Mouse (Mus musculus) lung, postnatal 36 days (tissue): ENCODE measurements around the gene Ppp1r2.
"Not testable (repeated sequence)": the region's sequence is repeated elsewhere in the genome, so short reads cannot be mapped to it uniquely, and the experiment has no call there.

Experiments used
- DNase-seq: peaks from one replicate; pipeline ENCODE4 v3.0.0; 2022; ENCODE audit warnings: mixed read lengths

The Ppp1r2 gene

DNA sequence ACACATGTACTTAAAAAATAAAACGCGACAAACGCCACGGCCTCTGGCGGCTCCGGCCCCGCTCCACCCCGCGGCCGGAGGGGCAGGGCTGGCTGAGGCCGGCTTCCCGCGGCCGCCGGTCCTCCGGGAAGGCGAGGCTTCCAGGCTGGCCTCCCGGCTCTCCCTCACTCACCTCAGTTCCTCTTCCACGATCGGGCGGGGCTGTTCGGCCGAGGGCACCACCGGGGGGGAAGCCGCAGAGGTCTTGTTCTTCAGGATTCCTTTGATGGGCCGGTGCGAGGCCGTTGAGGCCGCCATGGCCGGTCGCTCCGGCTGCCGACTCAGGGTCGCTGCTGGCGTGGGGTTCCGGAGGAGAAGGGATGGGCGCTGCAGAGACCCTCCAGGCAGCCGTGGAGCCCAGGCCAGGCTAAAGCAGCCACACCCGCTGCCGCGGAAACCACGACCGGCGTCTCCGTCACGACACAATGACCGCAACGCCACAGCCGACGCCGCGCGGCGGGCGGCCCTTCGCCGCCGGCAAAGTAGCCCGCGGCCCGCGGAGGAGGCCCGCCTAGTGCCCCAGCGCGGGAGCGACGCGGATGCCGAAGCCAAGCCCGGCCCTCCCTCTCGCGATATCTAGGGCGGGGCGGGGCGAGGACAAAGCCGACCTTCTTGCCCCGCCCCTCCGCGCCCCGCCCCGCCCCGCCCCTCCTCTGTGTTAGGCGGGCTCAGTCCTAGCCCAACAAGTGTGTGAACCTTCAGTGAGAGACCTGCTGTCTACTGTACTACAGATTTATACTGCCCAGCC lies at the start of gene Ppp1r2:
Gene Ppp1r2 (minus strand): TSS at position 604 of the 787 bp plus-strand sequence.
- peak; percentile 94 for DNase-seq

DNA sequence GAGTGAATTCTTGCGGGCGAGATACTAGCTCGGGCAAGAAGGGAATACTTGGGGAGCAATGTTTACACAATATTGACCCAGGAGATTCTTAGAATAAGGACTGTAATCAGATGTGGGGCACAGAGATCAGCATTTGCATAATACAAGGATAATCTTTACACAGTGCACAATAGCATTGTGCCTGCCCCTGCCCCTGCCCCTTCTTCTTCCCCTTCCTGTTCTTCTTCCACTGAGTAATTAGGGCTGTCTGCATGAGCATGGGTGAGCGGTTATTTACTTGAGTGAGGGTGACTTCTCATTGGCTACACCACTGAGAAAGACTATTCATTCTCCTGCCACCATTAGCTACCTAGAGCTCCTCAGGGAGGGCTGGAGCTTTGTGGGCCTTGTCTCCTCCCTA lies 46.4 kb upstream of the Ppp1r2 start:
- DNase-seq = no peak

DNA sequence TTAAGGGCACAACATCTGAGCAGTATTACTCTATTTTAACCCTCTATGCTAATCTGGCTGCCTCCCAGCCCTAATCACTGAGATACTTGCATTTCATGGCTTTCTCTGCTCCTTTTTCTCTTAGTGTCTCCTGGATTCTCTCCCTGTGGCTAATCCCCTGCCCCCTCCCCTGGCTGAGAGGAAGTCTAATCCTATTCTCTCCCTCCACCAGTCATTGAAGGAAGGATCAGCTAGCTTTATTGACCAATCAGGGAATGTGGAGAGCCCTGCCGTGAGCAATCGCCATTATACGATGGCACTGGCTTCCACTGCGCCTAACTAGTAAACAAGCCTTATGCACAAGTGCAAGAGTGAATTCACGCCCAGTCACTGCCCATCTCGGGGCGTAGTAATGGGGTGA lies 45.9 kb upstream of the Ppp1r2 start:
- DNase-seq = no peak

DNA sequence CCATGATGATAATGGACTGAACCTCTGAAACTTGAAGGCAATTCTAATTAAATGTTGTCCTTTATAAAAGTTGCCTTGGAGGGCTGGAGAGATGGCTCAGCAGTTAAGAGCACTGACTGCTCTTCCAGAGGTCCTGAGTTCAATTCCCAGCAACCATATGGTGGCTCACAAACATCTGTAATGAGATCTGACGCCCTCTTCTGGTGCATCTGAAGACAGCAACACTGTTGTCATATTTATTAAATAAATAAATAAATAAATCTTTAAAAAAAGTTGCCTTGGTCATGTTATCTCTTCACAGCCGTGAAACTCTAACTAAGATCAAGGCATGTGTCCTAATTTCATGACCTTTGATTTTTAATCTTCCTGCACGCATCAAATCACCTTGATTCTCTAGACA lies 44.6 kb upstream of the Ppp1r2 start:
- DNase-seq = not testable (repeated sequence)

DNA sequence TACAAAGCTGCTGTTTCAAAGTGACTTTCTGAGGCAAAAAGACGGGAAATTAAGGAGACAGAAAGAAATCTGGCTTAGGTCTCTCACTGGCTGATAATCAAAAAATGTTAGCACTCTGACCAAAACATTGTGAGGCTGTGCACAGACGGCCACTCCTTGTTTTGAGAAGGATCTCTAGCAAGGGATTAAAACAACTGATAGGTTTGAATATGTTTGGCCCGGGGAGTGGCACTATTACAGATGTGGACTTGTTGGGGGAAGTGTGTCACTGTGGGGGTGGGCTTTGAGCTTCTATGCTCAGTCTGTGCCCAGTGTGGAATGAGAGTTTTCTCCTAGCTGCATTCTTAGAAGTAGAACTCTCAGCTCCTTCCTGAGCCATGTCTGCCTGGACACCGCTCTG lies 44.2 kb upstream of the Ppp1r2 start:
- peak; percentile 21 for DNase-seq

DNA sequence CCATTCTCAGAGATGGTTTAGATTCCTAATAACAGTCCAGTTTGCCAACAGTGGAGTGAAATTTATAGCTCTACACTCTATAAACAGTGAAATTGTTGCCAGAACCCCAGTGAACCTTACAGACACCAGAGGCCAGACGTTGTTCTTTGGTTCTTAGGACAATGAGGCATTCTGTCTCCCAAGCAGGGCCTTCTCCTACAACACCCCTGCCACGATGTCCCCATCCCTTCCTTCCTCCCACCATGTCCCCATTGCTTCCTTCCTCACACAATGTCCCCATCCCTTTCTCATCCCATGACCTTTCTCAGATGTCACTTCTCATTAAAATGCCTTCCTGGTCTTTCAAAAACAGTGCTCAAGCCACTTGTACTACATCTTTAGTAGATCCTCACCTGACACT lies 43.3 kb upstream of the Ppp1r2 start:
- no peak for DNase-seq

DNA sequence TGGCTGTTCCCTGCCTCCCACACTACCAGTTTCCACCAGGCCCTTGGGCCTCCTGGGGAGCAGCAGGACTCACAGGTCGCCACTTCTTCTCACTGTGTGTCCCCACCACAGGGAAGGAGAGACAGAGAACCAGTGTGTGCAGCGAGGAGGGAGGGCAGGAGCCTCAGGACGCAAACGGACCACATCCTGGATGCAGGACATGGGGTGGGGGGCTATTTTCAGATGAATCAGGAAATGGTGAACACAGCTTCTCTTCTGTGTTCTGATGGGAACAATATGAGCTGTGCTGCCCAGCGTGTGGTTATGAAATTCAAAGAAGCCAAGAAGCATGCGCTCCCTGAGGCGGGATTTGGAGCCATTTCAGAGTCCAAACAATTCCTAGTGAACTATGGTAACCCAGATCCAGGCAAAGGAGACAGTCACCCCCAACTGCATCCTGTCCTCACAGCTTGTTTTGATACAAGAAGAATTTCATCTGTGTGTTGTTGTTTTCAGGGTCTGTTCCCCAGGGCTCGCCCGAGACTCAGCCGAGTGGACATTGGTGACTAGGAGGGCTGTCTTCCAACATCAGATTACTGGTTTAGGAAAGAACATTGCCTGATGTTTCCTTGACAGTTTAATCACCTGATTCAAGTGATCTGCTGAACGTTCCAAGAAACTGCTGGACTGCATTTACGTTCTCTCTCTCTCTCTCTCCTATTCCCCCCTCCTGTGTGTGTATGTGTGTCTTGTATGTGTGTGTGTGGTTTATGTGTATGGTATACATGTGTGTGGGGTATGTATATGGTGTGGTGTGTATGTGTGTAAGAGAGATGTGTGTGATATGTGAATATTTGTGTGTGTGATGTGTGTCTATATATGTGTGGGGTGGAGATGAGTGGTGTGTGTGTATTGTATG lies 41.4 kb upstream of the Ppp1r2 start:
- DNase-seq = peak; percentile 78

- DNase-seq = no peak
Measured at GRCm38 (mm10) chr16:31315294-31315693, 40.2 kb upstream of the Ppp1r2 start.

DNA sequence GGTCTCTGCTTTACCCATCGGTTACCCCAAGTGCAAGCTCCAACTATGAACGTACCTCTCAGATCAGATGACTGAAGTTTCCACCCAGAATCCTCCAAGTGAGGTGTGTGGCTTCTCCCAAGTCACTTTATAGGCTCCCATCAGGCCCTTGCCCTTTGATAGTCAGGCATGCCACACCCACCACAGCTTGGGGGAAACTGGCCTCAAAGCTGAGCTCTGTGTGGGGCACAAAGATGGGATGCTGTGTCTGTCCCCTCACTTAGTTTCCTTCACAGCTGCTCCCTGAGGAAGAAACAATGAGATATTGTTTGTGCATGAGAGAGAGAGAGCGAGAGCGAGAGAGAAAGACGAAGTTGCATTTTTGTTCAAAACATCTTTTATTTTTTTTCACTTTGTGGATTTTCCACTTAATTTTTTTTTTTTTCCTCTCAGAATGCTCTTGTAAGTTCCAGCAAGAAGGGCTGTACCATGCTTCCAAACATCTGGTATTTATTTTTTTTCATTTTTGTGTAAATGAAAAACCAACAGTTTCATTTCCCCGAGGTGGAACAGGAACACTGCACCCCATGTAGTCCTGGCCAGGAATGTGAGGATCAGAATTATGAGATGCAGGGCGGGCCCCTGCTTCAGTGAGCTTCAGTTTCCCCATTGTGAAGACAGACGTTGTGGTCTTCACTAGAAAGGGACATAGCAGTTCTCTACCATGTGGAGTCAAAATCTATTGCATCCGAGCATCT lies 39.6 kb upstream of the Ppp1r2 start, which contains the start of gene Apod:
Gene Apod (minus strand): TSS at position 312 of the 737 bp plus-strand sequence.
- no peak for DNase-seq

- DNase-seq = no peak
Measured at GRCm38 (mm10) chr16:31313611-31314010, 38.5 kb upstream of the Ppp1r2 start.

DNA sequence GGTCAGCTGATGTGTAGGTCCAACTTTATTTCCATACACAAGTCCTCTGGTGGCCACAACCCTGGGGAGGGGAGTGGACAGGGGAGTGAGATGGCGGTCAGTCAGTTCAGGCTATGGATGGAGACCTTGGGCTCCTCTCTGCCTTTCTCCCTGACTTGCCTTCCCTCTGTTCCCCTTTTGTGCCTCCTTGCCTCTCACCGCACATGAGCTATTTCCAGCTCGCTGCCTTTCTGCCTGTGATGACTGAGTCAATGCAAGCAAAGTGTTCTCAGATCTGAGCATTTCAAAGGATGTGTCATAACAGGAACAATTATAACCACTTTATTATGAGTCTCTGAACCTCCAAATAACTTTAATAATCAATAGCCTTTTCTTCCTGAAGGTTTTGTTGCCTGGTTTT lies 37.2 kb upstream of the Ppp1r2 start:
- DNase-seq = no peak

- no peak for DNase-seq
Measured at GRCm38 (mm10) chr16:31305199-31305919, 30.3 kb upstream of the Ppp1r2 start.

- DNase-seq = no peak
Measured at GRCm38 (mm10) chr16:31303276-31303675, 28.2 kb upstream of the Ppp1r2 start.

DNA sequence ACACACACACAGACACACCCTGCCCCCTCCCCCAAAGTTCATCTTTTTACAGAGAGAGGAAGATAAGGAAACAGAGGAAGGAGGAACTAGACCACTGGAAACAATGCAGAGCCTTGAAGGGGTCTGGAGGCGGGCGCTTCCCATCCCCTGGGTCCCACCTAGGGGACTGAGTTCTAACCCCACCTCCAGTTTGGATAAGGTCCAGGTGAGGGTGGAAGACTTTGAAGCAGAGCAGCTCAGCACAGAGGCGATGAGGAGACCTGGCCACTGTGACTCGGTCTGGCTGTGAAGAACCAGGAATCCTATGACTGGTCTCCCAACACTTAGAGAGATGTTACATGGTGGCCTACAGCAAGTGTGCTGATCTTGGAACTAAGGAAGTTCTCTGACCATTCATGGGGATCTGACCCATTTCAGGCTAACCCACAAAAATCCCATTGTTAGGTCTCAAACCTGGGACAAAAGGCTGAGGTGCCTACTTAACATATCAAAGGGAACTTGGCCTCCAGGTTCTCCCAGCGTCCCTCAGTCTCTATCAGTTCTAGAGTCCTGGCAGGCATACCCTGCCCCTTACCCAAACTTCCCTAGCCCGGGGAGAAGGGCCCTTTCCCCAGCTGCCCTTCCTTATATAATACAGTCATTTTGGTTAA lies 25.9 kb upstream of the Ppp1r2 start:
- DNase-seq = no peak

DNA sequence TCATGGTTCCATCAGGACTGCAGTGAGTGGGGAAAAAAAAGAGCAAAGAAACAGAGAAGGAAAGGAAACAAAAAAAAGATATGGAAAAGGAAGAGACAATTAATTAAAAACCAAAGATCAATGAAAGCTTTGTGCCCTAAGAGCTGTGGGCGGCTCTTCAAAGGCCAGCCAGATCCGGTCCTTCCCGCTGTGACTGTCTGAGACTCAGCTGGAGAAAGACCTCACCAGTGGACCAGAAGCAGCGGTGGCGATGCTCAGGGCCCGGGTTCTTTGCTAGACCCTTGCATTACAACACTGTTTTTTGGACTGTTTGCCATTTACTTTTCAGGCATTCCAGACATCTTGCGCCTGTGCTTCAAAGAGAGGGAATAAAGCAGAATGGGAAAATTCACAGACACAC lies 25.4 kb upstream of the Ppp1r2 start:
- DNase-seq = no peak

DNA sequence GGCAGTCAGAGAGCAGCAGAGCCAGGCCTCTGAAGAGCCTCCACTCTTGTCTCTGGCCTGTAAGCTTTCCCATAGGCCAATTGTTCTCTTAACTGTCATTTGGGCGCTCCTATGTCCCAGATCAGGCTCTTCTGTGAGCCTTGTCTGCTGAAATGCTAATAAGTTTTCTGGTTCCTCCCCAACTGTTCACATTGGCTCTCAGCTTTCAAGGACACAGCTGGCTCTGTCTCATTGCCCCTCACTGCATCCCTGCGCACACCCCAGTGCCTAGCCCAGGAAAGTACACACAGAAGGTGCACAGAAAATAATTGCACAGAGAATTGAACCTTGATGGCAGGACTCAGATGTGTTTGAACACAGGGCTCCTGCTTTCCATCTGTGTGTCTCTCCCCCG lies 24.9 kb upstream of the Ppp1r2 start:
- no peak for DNase-seq

DNA sequence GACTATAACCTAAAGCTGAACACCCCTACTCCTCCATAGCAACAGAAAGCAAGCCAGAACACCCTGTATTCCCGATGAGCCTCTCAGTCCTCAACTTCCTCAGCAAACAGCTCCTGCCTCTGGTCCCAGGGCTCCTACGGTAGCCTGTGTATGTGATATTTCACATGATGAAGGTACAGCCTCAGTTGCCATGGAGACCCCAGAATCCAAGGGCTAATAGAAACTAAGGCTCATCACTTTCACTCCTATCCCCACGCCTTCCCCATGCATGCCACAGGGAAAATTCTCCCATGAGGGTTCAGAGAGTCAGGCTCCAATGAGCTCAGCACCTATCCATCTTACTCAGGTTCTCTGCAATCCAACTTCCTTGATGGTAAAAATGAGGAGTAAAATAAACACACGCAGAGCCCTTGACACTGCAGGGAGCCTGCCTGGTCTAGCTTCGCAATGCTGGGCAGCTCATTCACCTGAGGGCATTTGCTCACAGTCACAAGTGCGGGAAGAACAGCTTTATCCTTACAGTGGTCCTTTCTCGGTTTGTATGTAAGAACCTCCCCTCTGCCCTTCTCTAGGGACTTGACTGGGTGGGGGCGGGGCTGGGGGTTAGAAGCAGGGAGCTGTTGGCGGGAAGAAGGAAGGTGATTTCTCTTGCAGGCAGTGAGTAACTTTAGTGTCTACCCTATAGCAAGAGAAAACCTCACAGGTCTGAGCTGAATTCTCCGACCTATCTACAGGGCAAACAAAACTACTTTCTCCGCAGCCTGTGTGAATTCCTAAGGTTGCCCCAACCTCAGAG lies 24.3 kb upstream of the Ppp1r2 start:
- no peak for DNase-seq

GRCm38 (mm10) chr16:31297113-31297512 lies 22.0 kb upstream of the Ppp1r2 start:
- no peak for DNase-seq

DNA sequence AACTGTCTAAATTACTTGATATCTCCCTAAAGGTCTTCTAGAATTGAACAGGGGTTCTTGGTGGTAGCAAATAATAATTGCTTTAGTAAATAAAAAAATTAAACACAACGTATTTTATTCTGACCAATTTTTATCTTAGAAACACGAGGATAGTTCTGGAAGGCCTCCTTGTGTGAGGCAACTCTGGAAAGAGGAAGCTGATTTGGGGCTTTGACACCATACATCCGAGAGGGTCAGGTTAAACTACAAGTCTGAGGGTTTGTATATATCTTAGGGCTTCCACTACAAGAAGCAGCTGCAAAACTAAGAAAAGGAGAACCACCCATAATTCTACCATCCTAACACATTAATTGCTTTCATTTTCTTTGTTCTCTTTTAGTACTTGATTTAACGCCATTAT lies 18.7 kb upstream of the Ppp1r2 start:
- no peak for DNase-seq

DNA sequence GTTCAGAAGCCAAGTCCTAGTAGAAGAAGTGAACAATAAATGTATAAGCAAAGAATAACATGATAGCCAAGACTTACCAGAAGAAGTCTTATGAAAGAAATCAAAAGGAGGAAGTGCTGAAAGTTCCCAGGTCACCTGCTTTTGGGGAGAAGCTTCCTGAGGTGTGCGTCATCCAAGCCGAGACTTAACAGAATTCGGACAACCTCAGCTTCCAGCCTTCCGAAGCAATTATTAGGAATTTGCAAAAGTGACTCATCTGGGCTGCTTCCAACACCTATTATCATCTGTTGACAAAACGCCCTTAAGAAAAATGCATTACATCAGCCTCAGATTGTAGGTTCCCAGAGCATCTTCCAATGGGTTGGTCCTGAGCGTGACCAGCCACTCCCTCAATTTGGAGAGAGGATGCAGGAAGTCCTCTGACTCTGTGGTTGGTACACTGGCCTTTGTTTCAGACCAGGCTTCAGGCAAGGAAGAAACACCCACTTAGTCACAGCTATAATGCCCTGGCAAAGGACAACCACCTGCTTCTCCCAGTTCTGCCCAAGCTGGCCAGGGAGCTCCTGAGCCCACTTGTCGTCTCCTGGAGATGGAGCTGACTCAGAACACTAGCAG lies 15.8 kb upstream of the Ppp1r2 start:
- DNase-seq = peak; percentile 82

- DNase-seq = peak; percentile 96
Measured at GRCm38 (mm10) chr16:31290281-31290680, 15.2 kb upstream of the Ppp1r2 start.
